14 mouse cellular contexts compared by ENCODE assay signal in genomic region chr3:127875059-127875458, GRCm38 (mm10).
"Had no signal": no experiment of that assay in that cellular context is flagged by ENCODE, and none has a peak within 500 bp of the region (broad histone marks: within the 10 kb centered on the region; RNA-seq: fewer than 3 reads in every experiment).

No protein-coding gene starts in this region.

- H3K4me1 ChIP-seq: limb, embryonic 15.5 days; midbrain, embryonic 12.5 days; neural tube, embryonic 15.5 days; stomach, embryonic 15.5 days had no signal

- H3K36me3 ChIP-seq: kidney, embryonic 15.5 days; limb, embryonic 15.5 days; midbrain, embryonic 12.5 days; neural tube, embryonic 15.5 days; stomach, embryonic 15.5 days had no signal

- H3K9me3 ChIP-seq: kidney, embryonic 15.5 days; limb, embryonic 15.5 days; liver, embryonic 13.5 days; midbrain, embryonic 12.5 days; neural tube, embryonic 15.5 days; stomach, embryonic 15.5 days had no signal

- H3K4me3 ChIP-seq: kidney, embryonic 15.5 days; limb, embryonic 15.5 days; liver, embryonic 13.5 days; midbrain, embryonic 12.5 days; neural tube, embryonic 15.5 days; stomach, embryonic 15.5 days had no signal

- ATAC-seq: midbrain, embryonic 16.5 days had no signal

- DNase-seq: kidney, postnatal 14 days; layer of hippocampus, adult 9-11 months; layer of hippocampus, postnatal 36 days; liver, embryonic 13.5 days; lung, adult 18-20 months; spleen, adult 18-20 months; thymus, adult 2 months; thymus, postnatal 25 days had no signal

- H3K9ac ChIP-seq: kidney, embryonic 15.5 days; limb, embryonic 15.5 days; liver, embryonic 13.5 days; midbrain, embryonic 12.5 days; neural tube, embryonic 15.5 days; stomach, embryonic 15.5 days had no signal

- H3K4me2 ChIP-seq: kidney, embryonic 15.5 days; limb, embryonic 15.5 days; liver, embryonic 13.5 days; midbrain, embryonic 12.5 days; neural tube, embryonic 15.5 days; stomach, embryonic 15.5 days had no signal

- H3K27me3 ChIP-seq: kidney, embryonic 15.5 days; limb, embryonic 15.5 days; liver, embryonic 13.5 days; midbrain, embryonic 12.5 days; neural tube, embryonic 15.5 days; stomach, embryonic 15.5 days had no signal

- H3K27ac ChIP-seq: kidney, embryonic 15.5 days; limb, embryonic 15.5 days; liver, embryonic 13.5 days; midbrain, embryonic 12.5 days; neural tube, embryonic 15.5 days; stomach, embryonic 15.5 days had no signal
